Mouse (Mus musculus): Measurements from ENCODE around the gene Spata5.
"Not testable (repeated sequence)": the region's sequence is repeated elsewhere in the genome, so short reads cannot be mapped to it uniquely, and the experiment has no call there.

The Spata5 gene

GRCm38 (mm10) chr3:37577706-37578105 lies 158.0 kb downstream of the Spata5 start:
- DNase-seq: no peak

DNA sequence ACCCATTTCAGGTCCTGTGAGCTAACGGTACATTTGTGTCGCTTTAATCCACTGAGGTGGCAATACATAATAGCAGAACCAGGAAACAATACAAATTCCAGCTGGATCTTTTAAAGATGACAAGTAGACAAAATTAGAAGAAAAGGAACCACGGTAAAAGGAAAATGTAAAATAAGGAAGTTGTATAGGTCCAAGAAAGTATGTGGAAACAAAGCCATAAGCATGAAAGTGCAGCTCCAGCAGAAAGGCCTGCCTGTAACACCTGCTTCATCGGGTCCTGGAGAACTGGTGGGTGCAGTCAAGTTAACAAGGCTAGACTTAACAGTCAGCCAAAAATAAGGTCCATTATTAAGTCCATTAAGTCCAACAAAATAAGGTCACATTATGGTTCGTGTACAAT lies 164.9 kb downstream of the Spata5 start:
- no peak for DNase-seq

DNA sequence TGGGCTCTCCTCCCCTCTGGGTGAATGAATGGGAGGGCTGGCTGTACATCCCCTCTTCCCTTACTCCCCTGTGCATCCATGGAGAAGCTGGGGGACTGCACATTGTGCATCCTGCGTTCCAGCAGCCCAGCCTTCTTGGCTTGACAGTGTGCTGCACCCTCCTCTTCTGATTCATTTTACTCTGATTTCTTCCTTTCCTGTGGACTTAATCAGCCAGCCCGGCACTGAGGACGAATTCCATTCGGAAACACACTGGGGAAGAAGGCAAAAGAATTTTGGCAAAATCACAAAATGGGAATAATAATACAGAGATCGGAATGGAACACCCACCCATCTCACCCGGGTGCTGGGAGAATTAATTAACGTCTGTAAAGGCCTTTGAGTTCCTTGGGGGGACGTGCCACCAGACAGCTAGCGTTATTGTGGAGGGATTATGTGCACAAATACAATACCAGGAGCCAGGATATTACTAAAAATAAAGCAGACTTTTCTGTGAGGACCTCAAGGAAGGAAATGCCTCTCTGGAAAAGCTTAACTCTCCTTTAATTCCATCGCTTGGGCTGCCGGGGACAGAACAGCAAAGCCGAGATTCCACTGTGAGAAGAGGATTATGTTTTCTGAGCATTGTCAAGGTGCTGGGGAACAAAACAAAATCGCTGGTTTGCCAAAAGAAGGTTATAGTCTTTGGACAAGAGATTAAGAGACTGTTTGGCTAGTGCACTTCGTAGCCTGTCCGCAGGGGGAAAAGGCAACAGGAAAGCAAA lies 166.5 kb downstream of the Spata5 start:
- no peak for DNase-seq

- no peak for DNase-seq
Observed at GRCm38 (mm10) chr3:37586731-37587578, 167.3 kb downstream of the Spata5 start.

- DNase-seq: no peak
Observed at GRCm38 (mm10) chr3:37595721-37596120, 176.0 kb downstream of the Spata5 start.

- DNase-seq: no peak
Observed at GRCm38 (mm10) chr3:37596519-37596918, 176.8 kb downstream of the Spata5 start.

GRCm38 (mm10) chr3:37597200-37597599 lies 177.5 kb downstream of the Spata5 start:
- no peak for DNase-seq

DNA sequence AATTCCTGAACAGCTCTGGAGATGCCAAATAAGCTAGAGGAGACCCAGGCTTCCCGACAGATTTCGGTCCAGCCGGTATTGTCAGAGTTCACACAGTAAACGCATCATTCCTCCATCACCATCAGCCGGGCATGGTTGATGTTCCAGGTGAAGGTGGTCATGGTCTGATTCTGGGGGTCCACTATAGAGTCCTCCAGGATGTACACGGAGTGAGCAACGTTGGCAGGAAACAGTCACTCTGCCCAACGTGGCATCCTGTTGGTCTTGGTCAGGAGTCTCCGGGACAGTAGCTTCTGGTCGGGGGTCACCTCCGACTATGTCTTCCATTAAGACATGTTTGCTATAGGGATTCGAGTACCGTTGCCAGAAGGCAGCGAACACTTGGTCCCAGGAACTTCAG lies 179.9 kb downstream of the Spata5 start:
- DNase-seq: not testable (repeated sequence)

GRCm38 (mm10) chr3:37602356-37602755 lies 182.7 kb downstream of the Spata5 start:
- no peak for DNase-seq

- DNase-seq: no peak
Observed at GRCm38 (mm10) chr3:37602890-37603289, 183.2 kb downstream of the Spata5 start.

DNA sequence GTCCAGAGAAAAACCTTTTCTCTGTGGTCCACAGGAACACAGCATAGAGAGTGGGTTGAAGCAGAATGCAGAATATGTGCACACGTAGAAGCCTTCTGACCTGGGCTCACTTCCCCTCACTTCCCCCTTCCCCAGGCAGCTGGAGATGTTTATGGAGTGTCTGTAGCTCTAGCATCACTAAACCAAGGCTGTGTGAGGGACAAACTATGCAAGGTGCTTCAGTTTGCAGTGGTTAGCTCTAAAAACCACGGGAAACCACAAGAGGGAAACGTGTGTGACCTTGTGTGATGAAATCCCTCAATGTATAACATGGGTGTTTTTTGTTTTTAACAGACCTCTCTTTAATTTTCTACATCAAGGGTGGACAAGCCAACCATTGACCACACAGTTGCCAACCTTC lies 183.8 kb downstream of the Spata5 start:
- no peak for DNase-seq

DNA sequence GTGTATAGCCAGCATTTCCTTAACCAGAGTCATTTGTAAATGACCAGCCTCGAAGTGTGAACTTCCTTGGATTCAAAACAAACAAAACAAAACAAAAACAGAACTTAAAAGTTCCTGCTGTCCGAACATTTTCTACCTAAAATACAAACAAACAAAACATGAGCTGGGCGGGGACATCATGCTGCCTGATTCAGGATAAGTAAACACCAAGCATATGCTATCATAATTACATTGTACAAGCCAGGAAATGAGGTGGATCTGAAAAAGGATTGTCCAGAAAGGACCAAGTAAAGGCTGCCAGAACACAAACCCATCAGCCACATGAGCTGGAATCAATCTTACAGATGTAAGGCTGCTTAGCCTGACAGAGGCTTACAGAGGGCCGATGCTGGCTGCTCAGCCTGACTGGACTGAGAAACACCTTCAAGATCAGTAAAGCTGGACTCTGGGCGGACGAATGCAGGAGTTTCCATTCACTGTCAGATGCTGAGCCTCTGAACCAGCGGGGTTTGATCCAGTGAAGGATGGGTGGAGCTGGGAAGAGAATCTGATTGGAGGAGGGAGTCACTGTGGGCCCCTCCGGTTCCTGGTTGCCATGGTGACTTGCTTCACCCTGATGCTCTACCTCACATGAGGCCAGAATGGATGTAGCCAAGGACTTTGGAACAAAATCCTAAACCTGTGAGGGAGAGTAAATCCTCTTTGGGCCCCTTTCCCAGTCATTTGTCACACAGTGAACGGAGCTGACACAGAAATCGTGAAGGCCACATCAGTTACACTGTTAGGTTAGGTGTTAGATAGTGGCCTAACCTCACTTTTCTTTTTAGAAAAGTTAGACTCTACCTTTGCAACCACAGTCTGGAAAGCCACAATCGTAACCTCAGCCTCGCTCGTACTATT lies 185.5 kb downstream of the Spata5 start:
- DNase-seq: no peak

GRCm38 (mm10) chr3:37605876-37606238 lies 186.2 kb downstream of the Spata5 start:
- peak; percentile 32 for DNase-seq

DNA sequence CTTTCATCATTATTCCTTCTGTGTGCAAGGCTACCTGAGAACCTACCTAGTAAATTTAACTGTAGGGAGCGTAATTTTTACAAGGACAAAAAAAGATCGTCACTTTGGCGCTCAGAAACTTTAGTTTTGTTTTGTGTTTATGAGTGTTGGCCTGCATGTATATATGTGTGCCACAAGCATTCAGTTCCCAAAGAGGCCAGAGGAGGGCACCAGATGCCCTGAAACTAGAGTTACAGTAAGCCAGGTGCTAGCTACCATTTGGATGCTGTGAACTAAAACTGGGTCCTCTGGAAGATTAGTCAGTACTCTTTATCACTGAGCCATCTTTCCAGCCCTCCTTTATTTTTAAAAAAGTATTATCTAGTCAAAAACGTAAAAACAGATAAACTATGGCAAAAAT lies 189.2 kb downstream of the Spata5 start:
- no peak for DNase-seq

DNA sequence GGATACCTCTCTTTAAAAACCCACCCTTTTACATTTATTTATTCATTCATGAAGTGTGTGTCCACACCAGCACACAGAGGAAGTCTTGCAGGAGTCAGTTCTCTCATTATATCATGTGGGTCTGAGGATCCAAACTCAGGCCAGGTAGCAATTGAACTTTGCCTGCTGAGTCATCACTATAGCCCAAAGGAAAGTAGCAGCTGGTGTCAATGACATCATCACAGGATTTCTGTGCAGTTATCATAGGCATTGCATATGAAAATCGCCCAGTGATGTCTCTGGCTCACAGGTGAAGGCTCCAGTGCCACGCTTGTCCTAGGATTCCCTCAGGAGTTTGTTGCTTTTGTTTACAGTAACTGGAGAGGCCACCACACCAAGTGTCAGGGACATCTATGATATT lies 191.0 kb downstream of the Spata5 start:
- no peak for DNase-seq

- no peak for DNase-seq
Observed at GRCm38 (mm10) chr3:37613722-37614121, 194.0 kb downstream of the Spata5 start.

DNA sequence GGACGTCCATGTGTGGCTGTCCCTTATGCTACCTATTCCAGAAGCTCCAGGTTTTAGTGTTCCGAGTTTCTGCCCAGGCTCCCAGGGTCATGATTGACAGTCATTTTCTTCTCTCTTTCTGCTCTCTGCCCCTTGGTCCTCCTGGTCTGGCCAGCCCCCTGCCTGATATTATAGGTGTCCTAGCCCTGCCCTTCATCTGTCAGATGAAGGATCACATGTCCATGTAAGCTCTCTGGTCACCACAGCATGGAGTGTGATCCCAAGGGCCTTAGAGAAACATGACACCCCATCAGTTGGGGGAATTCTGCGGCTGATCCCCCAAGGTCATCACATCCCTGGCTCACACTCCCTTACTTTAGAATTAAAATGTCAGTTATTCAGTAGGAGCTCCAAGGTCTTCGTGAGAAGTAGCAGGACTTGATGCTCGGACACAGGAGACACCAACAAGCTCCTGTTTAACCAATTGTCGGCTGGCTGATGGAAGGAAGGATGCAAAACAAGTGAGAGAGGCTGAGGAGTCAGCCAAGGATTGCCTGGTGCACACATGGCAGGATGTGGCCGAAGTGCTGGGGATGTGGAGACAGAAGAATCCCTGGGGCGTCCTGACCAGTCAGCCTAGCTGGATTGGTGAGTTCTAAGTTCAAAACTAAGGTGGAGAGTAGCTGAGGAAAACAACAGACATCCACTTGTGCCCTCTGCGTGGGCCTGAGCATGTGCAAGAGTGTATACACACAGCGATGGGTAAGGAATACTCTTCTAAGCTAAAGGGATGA lies 195.4 kb downstream of the Spata5 start:
- DNase-seq: no peak

DNA sequence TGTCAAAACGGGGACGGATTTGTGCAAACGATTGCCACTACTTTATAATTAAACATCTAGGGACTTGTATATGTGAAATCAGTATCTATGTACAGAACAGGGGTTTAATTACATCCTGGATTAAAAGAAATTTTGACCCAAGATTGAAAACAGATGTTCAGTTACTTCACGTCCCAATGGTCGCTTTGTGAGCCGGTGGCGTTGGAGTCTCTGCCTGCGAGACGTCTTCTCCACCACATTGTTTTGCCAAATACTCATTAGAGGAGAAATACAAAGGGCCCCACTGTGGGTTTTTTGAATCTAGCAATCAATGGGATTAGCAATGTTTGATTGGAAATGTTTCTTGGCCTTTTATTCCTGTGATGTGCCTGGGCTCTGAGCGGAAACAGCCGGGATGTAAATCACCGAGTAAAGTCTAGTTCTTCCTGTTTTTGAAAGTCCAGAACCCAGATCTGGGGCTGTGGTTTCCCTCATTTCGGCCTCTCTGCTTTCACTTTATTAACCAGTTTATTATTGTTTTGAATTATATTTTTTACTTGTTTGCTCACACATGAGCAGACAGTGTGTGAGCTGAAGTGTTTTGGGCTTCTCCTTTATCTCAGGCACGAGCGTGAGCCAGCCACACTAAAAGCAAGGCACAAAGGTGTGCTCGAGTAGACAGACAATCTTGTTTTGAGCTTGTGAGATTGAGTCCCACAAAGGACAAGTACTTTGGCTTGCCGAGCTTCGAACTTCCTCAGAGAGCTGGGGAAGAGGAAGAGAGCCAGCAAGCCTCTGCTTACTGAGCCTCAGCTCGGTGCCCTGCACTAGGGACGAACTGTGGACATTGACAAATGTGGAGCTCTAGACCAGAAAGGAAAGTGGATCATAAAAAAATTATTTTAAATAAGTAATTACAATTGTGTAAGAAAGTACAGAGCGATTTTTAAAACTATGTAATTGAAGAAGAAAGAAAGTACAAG lies 197.2 kb downstream of the Spata5 start:
- DNase-seq: no peak

Data from layer of hippocampus, adult 9-11 months (tissue).